Mouse (Mus musculus): Measurements from ENCODE around the gene Ei24. TPM values are rescaled to one million over a fixed set of nuclear protein-coding genes. Genes with fewer than 3 reads are reported as not detected.

The Ei24 gene
- polyA plus RNA-seq (2015; fragmentation: Nextera tagmentation; extraction: Ambion mirVana) = 119 and 124 TPM in 2 replicates

- Histone ChIP-seq H3K27ac (ENCODE audit: low read length) (peak within 1 kb of the TSS; percentile 66), H3K4me1 (ENCODE audit: insufficient read depth, low read length) (peaks cover 9% of the 10 kb centered on the region), H3K9me3 (ENCODE audit: low read length) (no peaks in the 10 kb centered on the region), H3K9ac (replicated peaks; ENCODE audit: low read length) (peak within 1 kb of the TSS; percentile 98), H3K36me3 (ENCODE audit: insufficient read depth, low read length) (peaks cover 9% of the 10 kb centered on the region), H3K27me3 (ENCODE audit: insufficient read depth, low read length) (no peaks in the 10 kb centered on the region), H3K4me2 (replicated peaks; ENCODE audit: low read depth, low read length) (peak within 1 kb of the TSS; percentile 73), H3K4me3 (ENCODE audit: low read length) (peak within 1 kb of the TSS; percentile 98)
- WGBS = under 1% methylated on average over 62 of the region's 66 CpGs
- peak; percentile 99 for ATAC-seq (ENCODE audit: low FRiP score, low TSS enrichment)
These were observed at the start of gene Ei24 for GRCm38 (mm10) chr9:36796781-36797555. Ei24 (minus strand) TSS chr9:36797393.

DNA sequence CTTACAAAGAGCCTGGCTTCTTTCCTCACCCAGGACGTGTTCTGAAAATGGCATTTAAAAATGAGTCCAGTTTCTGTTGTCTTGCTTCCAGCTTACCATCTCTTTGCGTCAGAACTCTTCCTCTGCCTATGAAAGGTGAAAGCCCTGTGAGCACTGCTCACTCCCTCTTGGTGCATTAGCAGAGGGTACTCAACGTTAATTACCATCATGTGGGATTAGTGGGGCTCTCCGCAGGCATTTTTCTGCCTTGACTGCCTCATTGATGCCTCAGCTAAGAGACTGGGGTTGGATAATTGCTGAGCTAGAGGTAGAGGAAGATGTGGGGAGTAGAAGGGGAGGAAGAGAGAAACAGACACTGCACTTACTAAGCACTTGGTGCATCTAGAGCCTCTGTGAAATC, 49.2 kb upstream of the Ei24 start:
- 48% methylated on average over 4 of the region's 4 CpGs for WGBS
- no peak for ATAC-seq (ENCODE audit: low FRiP score, low TSS enrichment)
- no peak overlapping the region for H3K4me2 ChIP-seq (replicated peaks; ENCODE audit: low read depth, low read length)
- no peaks in the 10 kb centered on the region for H3K27me3 ChIP-seq (ENCODE audit: insufficient read depth, low read length)
- no peak overlapping the region for H3K9ac ChIP-seq (replicated peaks; ENCODE audit: low read length)
- no peaks in the 10 kb centered on the region for H3K4me1 ChIP-seq (ENCODE audit: insufficient read depth, low read length)
- no peaks in the 10 kb centered on the region for H3K9me3 ChIP-seq (ENCODE audit: low read length)
- H3K36me3 ChIP-seq (ENCODE audit: insufficient read depth, low read length) = no peaks in the 10 kb centered on the region
- no peak overlapping the region for H3K27ac ChIP-seq (ENCODE audit: low read length)
- no peak overlapping the region for H3K4me3 ChIP-seq (ENCODE audit: low read length)

DNA sequence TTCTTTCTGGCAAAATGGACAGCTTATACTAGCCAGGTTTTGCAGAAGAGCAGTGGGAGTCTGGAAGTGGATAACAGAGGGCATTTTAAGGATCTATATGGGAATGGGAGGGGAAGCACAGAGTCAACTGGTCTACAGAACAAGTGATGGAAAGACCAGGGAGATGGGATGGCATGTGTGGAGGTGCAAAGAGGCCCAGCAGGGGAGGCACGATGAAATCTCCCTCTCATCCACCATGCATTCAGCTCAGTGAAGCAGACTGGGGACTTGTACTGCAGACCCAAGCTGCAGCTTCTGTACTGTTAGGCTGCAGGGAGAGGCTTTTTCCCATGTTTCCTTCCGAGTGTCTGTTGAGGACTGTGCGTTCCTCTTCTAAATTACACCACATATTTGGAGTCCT, 36.7 kb upstream of the Ei24 start:
- Histone ChIP-seq H3K4me3 (ENCODE audit: low read length) (no peak overlapping the region), H3K4me1 (ENCODE audit: insufficient read depth, low read length) (peaks cover 3% of the 10 kb centered on the region; the same call in 1 of the 2 replicates), H3K4me2 (replicated peaks; ENCODE audit: low read depth, low read length) (peak overlapping the region; percentile 83; the same call in 1 of the 2 replicates), H3K27me3 (ENCODE audit: insufficient read depth, low read length) (peaks cover 14% of the 10 kb centered on the region), H3K36me3 (ENCODE audit: insufficient read depth, low read length) (no peaks in the 10 kb centered on the region), H3K27ac (ENCODE audit: low read length) (no peak overlapping the region), H3K9ac (replicated peaks; ENCODE audit: low read length) (no peak overlapping the region), H3K9me3 (ENCODE audit: low read length) (no peaks in the 10 kb centered on the region)
- WGBS = 52% methylated on average over 3 of the region's 3 CpGs
- no peak for ATAC-seq (ENCODE audit: low FRiP score, low TSS enrichment)

DNA sequence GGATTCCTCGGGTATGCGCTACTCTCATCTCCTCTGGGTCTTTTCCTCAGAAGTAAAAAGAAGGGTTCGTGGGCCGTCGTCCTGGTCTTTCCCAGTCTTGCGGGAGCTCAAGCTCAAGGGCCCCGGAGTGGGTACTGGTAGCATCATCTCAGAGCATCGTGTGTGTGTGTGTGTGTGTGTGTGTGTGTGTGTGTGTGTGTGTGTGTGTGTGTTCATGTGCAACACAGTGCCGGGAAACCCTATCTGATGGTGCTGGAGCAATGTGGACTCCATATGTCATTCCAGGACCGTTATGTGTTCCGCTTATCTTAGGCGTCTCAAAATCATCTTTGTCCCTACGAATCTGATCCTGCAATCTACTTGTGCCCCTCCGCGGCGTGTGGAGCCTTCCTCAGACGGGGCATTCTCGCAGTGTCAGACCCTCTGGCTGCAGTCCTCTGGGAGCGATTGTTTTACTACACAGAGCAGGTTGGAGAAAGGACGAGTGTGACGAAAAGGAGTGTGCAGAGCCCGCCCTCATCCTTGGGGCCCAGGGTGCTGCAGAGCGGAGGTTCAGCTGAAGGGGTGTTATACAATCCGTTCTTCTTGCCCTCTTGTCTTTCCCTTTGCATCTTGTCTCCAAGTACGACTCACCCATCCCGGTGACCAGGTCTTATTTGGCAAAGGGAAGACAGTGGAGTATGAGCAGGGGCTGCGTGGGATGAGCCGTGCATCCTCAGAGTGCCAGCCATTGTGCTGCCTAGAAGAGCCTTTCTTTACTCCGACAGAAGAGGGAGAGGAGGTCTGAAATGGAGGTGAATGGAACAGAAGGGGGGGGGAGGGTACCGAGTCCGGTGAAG, 36.1 kb upstream of the Ei24 start:
- H3K36me3 ChIP-seq (ENCODE audit: insufficient read depth, low read length) = no peaks in the 10 kb centered on the region
- no peak overlapping the region for H3K27ac ChIP-seq (ENCODE audit: low read length)
- peak overlapping the region; percentile 53 for H3K9ac ChIP-seq (replicated peaks; ENCODE audit: low read length)
- H3K4me1 ChIP-seq (ENCODE audit: insufficient read depth, low read length) = peaks cover 3% of the 10 kb centered on the region; the same call in 1 of the 2 replicates
- peak; percentile 57 for ATAC-seq (ENCODE audit: low FRiP score, low TSS enrichment)
- 3% methylated on average over 31 of the region's 31 CpGs for WGBS
- no peaks in the 10 kb centered on the region for H3K9me3 ChIP-seq (ENCODE audit: low read length)
- H3K4me3 ChIP-seq (ENCODE audit: low read length) = peak overlapping the region; percentile 55
- H3K27me3 ChIP-seq (ENCODE audit: insufficient read depth, low read length) = peaks cover 14% of the 10 kb centered on the region
- peak overlapping the region; percentile 83 for H3K4me2 ChIP-seq (replicated peaks; ENCODE audit: low read depth, low read length)

- Histone ChIP-seq H3K9ac (replicated peaks; ENCODE audit: low read length) (peak overlapping the region; percentile 53), H3K36me3 (ENCODE audit: insufficient read depth, low read length) (no peaks in the 10 kb centered on the region), H3K27ac (ENCODE audit: low read length) (no peak overlapping the region), H3K4me2 (replicated peaks; ENCODE audit: low read depth, low read length) (peak overlapping the region; percentile 83), H3K9me3 (ENCODE audit: low read length) (no peaks in the 10 kb centered on the region), H3K4me1 (ENCODE audit: insufficient read depth, low read length) (peaks cover 3% of the 10 kb centered on the region; the same call in 1 of the 2 replicates), H3K4me3 (ENCODE audit: low read length) (peak overlapping the region; percentile 55), H3K27me3 (ENCODE audit: insufficient read depth, low read length) (peaks cover 14% of the 10 kb centered on the region)
- WGBS = 0% methylated on average over 32 of the region's 32 CpGs
- peak; percentile 89 for ATAC-seq (ENCODE audit: low FRiP score, low TSS enrichment)
These were observed 35.3 kb upstream of the Ei24 start for GRCm38 (mm10) chr9:36832529-36832928.

DNA sequence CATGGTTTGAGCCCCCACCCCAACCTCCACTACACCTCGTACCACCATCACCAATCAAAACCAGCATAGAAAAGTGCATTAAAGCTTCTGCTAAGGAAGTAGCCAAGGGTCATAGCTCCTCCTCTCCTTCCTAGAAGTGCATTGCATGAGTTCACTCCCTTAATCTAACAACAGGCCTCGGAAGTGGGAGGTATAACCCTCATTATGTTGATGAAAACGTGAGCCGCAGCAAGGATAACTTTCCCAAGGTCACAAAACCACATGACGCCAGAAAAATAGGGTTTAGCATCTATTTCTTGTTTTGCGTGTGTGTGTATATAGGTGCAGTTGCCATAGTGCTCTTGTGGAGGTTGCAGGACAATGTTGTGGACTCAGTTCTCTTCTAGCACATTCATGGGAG, 34.2 kb upstream of the Ei24 start:
- Histone ChIP-seq H3K9me3 (ENCODE audit: low read length) (no peaks in the 10 kb centered on the region), H3K27ac (ENCODE audit: low read length) (no peak overlapping the region), H3K4me3 (ENCODE audit: low read length) (no peak overlapping the region), H3K4me2 (replicated peaks; ENCODE audit: low read depth, low read length) (no peak overlapping the region), H3K36me3 (ENCODE audit: insufficient read depth, low read length) (no peaks in the 10 kb centered on the region), H3K27me3 (ENCODE audit: insufficient read depth, low read length) (peaks cover 14% of the 10 kb centered on the region), H3K9ac (replicated peaks; ENCODE audit: low read length) (no peak overlapping the region), H3K4me1 (ENCODE audit: insufficient read depth, low read length) (peaks cover 3% of the 10 kb centered on the region; the same call in 1 of the 2 replicates)
- 66% methylated on average over 6 of the region's 6 CpGs for WGBS
- ATAC-seq (ENCODE audit: low FRiP score, low TSS enrichment) = no peak

- Histone ChIP-seq H3K36me3 (ENCODE audit: insufficient read depth, low read length) (no peaks in the 10 kb centered on the region), H3K4me1 (ENCODE audit: insufficient read depth, low read length) (peaks cover 1% of the 10 kb centered on the region; the same call in 1 of the 2 replicates), H3K27ac (ENCODE audit: low read length) (no peak overlapping the region), H3K9ac (replicated peaks; ENCODE audit: low read length) (no peak overlapping the region), H3K4me2 (replicated peaks; ENCODE audit: low read depth, low read length) (no peak overlapping the region), H3K4me3 (ENCODE audit: low read length) (no peak overlapping the region), H3K9me3 (ENCODE audit: low read length) (no peaks in the 10 kb centered on the region), H3K27me3 (ENCODE audit: insufficient read depth, low read length) (no peaks in the 10 kb centered on the region)
- 53% methylated on average over 2 of the region's 2 CpGs for WGBS
- no peak for ATAC-seq (ENCODE audit: low FRiP score, low TSS enrichment)
These were observed 29.6 kb upstream of the Ei24 start for GRCm38 (mm10) chr9:36826612-36827363.

DNA sequence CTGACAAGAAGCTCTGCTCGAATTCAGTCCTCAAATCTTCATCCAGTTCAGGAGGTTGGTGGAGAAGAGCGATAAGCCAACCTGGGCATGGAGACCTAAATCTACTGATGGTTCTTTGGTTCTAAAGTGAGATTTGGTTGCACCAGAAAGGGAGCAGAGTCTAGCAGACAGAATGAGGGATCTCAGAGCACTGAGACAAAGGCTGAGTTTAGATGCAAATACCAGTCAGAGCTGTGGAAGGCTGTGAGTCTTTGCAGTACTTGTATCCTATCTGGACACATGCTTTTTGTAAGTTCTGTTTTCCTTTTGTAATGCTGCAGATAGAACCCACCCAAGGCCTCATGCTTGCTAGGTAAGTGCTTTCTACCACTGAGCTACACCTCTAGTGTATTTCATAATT, 24.8 kb upstream of the Ei24 start:
- no peak overlapping the region for H3K9ac ChIP-seq (replicated peaks; ENCODE audit: low read length)
- H3K4me1 ChIP-seq (ENCODE audit: insufficient read depth, low read length) = peaks cover 8% of the 10 kb centered on the region; the same call in 1 of the 2 replicates
- no peak overlapping the region for H3K4me3 ChIP-seq (ENCODE audit: low read length)
- ATAC-seq (ENCODE audit: low FRiP score, low TSS enrichment) = no peak
- H3K36me3 ChIP-seq (ENCODE audit: insufficient read depth, low read length) = no peaks in the 10 kb centered on the region
- no peaks in the 10 kb centered on the region for H3K27me3 ChIP-seq (ENCODE audit: insufficient read depth, low read length)
- 38% methylated on average over 2 of the region's 2 CpGs for WGBS
- H3K27ac ChIP-seq (ENCODE audit: low read length) = no peak overlapping the region
- 0 out of 2 replicates have a peak overlapping the region, but pooled peaks have one; percentile 33 for H3K4me2 ChIP-seq (replicated peaks; ENCODE audit: low read depth, low read length)
- H3K9me3 ChIP-seq (ENCODE audit: low read length) = no peaks in the 10 kb centered on the region

DNA sequence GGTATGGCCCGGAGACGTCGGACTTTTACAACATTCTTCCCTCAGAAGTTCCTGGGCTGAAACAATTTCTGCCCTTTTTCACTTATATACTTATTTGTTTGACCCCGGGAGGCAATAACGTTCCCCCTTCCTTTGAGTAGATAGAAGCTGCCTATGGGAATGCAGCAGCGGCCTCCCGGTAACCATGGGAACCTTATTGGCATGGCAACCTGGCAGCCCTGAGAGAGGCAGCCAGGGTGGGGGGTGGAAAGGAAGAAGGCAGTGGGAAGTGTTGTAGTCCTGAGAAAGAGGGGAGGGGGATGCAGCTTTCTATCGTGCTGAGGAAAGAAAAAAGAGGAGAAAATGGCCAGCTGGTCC, 24.4 kb upstream of the Ei24 start, which contains the start of gene Fez1:
Gene Fez1, plus strand, starts transcription at position 221 of the 357 bp plus-strand sequence.
- Histone ChIP-seq H3K4me3 (ENCODE audit: low read length) (no peak within 1 kb of the TSS), H3K27ac (ENCODE audit: low read length) (no peak within 1 kb of the TSS), H3K27me3 (ENCODE audit: insufficient read depth, low read length) (no peaks in the 10 kb centered on the region), H3K9me3 (ENCODE audit: low read length) (no peaks in the 10 kb centered on the region), H3K9ac (replicated peaks; ENCODE audit: low read length) (no peak within 1 kb of the TSS), H3K4me2 (replicated peaks; ENCODE audit: low read depth, low read length) (peak within 1 kb of the TSS; percentile 33; the same call in 1 of the 2 replicates), H3K4me1 (ENCODE audit: insufficient read depth, low read length) (peaks cover 8% of the 10 kb centered on the region; the same call in 1 of the 2 replicates), H3K36me3 (ENCODE audit: insufficient read depth, low read length) (no peaks in the 10 kb centered on the region)
- 2% methylated on average over 8 of the region's 8 CpGs for WGBS
- ATAC-seq (ENCODE audit: low FRiP score, low TSS enrichment) = peak; percentile 59; the same call in 1 of the 2 replicates
